Mouse (Mus musculus): Measurements from ENCODE around the gene Ppp1r3f.

Gene Ppp1r3f

DNA sequence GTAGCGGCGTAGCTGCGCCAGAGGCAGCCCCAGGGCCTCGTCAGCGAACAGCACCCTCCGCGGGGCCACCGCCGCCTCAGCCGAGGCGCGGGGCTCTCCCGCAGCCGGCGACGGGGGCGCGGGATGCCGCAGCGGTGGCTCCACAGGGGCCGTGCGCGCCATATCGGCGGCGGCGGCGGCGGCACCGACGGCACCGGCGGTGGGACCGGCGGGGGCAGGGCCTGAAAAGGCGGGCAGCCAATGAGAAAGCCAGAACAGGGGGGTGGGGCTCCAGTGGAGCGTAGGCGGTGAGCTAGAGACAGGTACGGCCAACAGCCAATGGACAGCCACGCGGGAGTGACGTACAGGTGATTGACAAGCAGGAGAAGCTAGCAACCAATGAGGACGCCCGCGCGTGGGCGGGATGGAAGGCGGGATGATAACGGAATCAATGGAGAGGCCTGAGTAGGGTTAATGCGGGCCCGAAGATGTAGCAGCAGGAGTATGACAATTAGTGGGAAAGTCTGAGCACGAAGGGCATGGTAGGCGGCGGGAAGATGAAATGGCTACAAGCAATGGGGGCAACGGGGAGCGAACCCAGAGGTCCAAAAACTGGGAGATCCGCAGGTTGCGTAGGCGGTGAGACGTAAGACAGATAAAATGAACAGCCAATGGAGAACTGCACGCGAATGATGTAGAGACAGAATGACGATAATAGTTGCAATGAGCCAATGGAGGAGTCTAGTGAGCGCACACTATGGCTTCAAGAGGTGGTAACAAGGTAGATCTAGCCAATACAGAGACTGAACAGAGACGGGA is at the start of gene Ppp1r3f:
Gene Ppp1r3f (minus strand): TSS at position 197 of the 798 bp plus-strand sequence.
- DNase-seq (ENCODE audit: low read depth, low spot score), result peak; percentile 99

DNA sequence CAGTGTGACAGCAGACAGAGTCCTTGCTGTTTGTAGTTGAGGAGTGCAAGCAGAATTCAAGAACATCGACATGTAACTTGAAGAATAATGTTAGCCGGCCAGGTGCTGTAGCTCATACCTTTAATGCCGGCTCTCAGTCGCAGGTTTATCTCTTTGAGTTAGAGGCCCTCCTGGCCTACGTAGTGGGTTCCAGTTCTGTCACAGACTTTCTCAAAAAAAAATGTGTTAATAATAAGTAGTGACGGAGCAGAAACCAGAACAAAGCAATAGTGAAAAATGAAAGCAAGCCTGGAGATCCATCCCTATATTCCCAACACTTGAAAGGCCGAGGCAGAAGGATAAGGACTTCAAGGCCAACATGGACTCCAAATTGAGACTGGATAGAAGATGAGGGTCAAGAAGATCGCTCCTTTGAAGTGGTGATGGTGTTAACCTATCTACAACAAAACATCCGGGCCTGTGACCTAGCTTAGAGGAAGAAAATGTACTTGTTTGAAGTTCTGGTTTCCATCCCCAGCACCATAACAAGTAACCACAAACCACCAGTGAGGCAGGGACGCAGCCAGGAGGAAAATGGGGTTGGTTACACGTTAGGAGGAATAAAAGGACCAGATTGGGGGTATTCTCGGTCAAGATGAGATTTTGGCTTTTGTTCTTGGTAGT is 43.9 kb upstream of the Ppp1r3f start:
- no peak for DNase-seq (ENCODE audit: low read depth, low spot score)

DNA sequence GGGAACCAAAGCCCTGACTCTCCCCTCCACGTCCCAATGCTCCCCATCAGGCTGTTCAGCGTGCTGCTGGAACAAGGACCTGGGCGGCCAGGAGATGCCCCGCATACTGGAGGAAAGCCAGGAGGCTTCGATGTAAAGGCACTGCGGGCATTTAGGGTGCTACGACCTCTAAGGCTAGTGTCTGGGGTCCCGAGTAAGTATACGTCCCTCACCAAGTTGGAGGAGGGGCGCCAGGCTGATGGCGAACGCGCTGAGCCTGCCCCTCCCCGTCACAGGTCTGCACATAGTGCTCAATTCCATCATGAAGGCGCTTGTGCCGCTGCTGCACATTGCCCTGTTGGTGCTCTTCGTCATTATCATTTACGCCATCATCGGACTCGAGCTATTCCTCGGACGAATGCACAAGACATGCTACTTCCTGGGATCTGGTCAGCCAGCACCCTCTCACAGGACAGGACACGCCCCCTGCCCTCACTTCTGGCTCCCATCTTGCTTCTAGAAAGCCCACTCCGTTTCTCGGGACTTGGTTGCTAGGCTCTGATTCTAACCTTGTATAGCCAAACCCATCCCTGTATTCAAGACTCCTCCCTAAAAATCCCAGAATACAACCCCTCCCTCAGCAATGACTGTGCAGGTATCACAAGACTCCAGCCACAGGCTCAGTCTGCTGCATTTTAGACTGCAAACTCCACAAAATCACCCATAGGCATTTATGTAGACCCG is 36.6 kb upstream of the Ppp1r3f start:
- peak; percentile 60 for DNase-seq (ENCODE audit: low read depth, low spot score)

DNA sequence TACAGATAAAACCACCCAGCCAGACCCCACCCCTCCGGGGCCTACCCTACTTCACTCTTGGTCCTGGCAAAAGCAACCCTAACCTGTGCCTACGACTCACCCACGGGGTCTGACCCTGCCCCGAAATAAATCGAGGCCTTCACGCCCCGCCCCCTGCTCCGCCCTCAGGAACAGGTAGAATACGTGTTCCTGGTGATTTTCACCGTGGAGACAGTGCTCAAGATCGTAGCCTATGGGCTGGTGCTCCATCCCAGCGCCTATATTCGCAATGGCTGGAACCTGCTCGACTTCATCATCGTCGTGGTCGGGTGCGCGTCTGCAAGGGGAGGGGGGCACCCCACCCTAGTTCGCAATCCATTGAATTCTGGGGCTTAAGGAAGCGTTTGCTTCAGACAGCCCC is 36.0 kb upstream of the Ppp1r3f start:
- DNase-seq (ENCODE audit: low read depth, low spot score), result peak; percentile 30

DNA sequence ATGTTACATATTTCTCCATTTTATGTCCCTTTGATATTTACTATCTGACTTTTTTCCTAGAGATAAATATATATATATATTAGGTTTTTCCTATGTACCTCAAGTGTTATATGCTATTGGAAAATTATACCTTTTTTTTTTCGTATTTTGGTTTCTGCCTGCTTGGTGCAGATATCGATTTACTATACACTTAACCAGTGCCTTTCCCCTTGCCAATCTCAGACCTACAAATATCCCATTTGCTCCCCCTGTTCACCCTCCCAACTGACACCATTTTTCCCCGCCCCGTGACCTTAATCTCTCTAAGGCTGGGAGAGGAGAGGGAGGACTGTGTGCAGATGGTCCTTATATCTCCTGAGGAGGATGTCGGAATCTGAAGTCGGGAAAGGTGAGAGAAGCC is 32.7 kb upstream of the Ppp1r3f start, which contains the start of gene Cacna1f:
Gene Cacna1f (plus strand): TSS at position 301 of the 400 bp plus-strand sequence.
- DNase-seq (ENCODE audit: low read depth, low spot score), result no peak

DNA sequence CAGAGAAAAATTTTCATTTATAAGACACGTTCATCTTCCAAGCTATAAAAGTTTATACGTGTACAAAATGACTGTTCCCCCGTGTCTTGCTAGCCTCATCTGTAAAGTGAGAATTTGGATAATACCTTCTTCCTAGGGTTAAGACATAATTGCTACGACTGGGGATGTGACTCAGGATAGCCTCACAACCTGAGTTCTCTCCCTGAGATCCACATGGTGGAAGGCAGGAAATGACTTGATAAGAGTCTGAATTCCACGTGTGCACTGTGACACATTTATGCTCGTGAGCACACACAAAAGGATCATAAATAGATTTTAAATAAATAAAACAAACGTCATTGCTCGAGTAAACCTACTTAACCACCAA is 31.5 kb upstream of the Ppp1r3f start:
- DNase-seq (ENCODE audit: low read depth, low spot score), result peak; percentile 12

DNA sequence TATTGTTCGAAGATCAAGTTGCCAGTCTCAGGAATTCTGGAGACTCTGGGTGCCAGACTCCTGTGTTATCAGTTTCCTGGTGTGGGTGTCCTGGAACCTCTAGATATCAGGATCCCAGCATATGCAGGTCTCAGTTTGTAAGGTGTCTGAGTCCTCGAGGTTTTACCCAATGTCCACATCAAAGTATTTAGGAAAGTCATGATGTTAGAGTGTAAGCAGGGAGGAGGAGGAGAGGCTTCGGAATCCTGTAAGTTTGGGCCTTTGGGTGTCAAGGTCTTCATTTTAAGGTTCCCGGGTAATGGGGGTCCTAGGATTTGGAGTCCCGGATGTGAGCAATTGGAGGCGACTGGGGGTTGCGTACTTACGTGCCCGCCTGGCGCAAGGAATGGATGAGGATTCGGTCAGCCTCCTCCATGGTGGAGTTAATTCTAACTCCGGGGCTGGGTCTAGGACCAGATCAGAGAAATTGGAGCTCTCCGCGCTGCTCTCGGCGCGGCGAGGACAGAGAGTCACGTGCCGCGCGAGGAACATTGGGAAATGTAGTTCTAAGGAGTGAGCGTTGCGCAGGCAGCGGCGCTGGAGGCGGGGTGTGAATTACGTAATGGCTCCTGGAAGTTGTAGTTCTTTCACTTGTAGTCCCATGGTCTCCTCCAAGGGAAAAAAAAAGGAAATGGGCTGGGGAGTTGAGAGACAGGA is 30.9 kb upstream of the Ppp1r3f start, which contains the start of gene Ccdc22:
Gene Ccdc22 (minus strand): TSS at position 639 of the 696 bp plus-strand sequence.
- DNase-seq (ENCODE audit: low read depth, low spot score), result peak; percentile 95

DNA sequence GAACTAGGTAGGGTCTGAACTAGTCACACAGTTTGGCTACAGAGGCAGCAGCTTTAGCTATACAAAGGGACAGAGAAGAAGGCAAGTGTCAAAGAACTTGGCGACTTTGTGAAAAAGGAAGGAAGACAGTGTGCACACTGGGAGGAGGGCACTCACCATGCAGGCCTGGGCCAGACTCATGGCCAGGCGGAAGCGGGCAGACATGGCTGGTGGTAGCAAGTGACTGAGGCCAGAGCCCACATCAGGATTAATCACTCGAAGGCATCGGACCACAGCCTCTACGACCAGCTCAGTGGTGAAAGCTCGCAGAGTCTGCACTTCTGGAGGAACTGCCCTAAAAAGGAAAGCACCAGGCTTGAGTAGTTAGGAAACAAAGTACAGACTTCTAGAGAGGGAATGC is 29.9 kb upstream of the Ppp1r3f start:
- DNase-seq (ENCODE audit: low read depth, low spot score), result no peak

DNA sequence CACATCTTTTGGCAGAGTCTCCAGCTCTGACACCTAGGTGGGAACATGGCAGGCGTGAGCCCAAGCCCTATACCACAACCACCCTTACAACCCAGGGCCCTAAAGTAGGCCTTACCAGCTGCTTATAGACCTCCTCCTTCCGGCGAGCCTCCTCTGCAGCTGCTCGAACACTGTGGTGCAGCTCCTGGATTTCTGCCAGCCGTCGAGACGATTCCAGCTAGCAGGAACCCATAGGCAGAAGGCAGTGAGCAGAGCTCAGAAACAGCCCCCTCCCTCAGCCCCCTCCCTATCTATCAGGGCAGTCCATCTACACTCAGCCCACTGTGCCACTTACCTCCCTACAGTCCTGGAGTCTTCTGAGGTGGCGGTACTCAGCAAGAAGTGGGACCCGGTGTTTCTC is 21.3 kb upstream of the Ppp1r3f start:
- peak; percentile 25 for DNase-seq (ENCODE audit: low read depth, low spot score)

DNA sequence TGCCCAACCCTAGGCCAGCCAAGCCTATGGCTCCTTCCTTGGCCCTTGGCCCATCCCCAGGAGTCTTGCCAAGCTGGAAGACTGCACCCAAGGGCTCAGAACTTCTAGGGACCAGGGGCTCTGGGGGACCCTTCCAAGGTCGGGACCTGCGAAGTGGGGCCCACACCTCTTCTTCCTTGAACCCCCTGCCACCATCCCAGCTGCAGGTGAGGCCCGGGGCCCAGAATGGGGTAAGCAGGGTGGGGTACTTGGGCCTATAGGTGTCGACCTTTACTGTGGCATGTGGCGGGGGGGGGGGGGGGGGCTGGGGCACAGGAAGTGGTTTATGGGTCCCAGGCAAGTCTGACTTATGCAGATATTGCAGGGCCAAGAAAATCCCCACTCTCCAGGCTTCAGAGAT is 12.3 kb upstream of the Ppp1r3f start:
- DNase-seq (ENCODE audit: low read depth, low spot score), result no peak

DNA sequence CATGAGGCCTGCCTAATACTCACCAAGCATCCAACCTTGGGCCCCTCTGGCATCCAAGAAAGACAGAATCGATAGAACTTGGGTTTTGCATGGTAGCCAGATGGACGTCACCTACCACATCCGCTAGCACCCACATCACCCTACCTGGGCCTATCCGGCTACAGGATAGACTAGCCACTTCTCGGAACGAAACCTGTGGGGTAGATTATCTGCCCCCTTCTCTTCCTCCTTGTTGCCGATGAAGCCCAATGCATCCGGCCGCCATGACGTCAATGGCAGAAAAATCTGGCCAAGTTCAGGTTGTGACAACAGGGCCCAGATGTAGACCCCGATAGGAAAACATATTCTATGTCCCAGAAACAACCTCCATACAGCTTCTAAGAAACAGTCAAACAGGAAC is 9.8 kb upstream of the Ppp1r3f start:
- no peak for DNase-seq (ENCODE audit: low read depth, low spot score)

DNA sequence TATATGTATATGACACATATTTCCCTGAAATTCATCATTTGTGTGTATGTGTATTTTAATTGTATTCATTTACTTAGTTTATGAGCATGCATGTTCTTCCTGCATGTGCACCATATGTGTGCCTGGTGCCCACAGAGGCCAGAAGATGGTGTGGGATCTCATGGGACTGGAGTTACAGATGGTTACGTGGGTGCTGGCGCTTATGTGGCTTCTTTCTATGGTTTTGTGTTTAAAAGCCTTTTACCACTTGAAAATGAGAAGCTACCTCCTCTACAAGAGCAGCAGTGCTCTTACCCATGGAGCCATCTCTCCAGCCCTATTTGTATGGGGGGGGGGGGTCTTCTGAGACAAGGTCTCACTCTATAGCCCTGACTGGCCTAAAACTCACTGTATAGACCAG is 7.1 kb upstream of the Ppp1r3f start:
- DNase-seq (ENCODE audit: low read depth, low spot score), result peak; percentile 47

DNA sequence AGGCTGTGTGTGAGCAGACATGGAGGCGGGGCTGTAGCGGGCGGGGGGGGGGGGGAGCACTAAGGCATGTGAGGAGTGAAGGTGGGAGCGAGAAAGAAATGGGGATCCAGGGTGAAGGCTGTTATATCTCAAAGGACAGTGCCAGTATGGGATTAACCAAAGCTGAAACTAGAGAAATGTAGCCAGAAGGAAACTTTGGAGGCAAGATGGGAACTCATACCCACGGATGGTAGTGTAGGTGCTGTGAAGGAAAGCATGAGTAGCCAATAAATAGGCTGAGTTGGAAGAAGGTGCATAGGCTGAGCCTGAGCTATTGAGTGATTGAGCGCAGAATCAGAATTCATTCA is 775 bp upstream of the Ppp1r3f start:
- DNase-seq (ENCODE audit: low read depth, low spot score), result no peak

DNA sequence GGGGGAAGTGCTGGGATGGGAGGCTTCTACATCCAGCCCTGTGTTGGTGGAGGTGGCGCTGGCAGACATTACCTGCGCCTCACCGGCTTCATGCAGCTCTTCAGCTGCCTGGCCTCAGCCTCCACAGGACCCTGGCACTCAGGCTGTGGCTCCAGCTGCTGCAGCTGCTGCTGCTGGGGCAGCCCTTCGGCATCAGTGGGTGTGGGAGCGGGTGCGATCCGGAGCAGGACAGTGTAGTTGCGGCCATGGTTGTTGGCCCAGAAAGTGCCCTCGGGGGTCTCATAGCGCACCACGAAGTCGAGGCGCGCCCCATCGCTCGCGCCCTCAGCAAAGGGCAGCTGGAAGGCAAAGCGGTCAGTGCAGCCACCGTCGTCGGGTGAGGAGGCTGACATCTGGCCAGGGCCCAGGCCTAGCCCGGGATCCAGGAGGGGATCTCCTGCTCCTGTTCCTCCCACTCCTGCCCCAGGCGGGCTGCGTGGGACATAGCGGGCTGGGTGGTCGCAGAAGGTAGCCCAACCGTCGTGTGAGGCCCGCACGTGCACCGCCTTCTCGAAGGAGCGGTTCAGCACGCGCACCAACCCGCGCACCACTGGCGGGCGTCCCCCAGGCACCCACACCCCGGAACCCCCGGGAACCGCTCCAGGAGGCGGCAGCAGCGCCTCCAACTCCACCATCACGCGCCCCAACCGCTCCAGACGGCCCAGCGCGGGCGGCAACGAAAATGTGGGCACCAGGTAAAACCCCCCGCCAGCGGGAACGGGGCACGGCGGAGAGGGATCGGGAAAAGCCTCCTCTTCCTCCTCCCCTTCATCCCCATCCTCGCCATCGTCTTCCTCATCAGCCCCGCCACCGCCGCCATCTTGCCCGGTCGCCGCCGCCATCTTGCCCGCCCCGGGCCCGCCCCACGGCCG is 652 bp downstream of the Ppp1r3f start, which contains the start of gene Foxp3:
Gene Foxp3 (plus strand): TSS at position 469 of the 911 bp plus-strand sequence.
- DNase-seq (ENCODE audit: low read depth, low spot score), result no peak

DNA sequence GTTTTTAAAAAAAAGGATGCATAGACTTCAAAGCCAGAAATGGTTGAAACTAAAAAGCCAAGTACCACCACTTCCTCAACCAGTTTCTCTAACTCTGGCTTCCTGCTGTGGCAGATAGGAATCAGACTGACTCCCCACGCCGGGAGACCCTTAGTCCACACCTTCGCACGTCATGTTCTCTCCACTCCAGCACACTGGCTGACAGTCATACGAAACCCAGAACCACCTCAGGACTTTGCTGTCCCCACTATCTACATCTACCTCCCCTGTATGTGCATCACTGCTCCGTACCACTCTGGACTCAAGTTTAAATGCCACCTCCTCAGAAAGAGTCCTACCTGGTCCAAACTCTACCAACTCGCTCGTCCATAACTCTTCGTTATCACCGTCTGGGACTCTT is 1.6 kb downstream of the Ppp1r3f start:
- DNase-seq (ENCODE audit: low read depth, low spot score), result no peak

DNA sequence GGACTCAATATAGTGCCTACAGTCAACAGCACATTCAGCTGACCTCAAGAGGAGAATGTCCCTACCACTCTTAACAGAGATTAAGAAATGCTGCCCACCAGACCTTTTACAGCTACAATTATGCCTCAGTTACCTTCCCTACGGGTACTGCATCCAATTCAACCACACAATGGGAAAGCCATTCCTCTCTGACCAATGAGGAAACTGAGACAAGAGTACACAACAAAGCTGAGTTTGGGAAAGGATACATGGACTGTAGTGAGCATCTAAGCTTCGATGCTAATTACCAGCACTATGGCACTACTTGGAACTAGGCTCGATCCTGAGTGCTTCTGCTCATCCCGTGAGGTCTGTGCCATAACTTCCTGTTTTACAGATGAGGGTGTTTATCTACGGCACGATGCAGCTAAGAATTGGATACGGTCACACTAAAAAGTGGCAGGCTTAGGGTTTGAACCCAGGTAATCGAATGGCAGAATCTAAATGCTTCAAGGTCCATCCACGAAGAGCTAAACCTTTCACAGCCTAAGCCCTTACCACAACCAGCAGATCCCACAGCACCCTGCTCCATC is 2.4 kb downstream of the Ppp1r3f start:
- DNase-seq (ENCODE audit: low read depth, low spot score), result no peak

DNA sequence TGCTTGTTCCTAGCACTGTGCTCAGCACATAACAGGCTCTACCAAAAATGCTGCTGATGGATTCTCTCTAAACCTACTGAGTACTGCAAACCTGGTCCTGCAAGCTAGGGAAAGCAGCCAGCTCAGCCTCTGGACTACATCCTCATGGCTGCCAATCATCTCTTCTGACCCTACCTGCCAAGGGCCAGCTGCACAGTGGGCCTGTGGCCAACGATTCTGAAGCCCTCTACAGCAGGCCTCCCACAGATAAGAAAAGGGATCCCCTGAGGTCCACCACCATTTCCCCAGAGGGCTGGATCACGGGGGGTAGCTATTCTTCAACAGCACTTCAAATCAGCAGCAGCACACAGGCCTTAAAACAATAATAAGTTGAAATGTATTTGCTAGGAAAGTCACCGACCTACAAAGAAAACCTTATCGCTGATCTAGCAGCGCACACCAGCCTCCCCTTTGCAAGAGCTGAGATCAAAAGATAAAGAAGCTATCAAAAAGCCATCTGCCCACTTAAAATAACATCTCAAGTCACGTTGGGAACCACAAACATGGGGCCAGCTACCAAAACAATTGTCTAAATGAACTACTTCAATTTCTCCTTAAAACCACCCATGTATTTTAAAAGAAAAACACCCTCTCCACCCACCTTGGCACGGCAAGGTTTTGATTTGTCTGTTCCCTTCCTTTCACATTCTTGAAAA is 3.5 kb downstream of the Ppp1r3f start:
- no peak for DNase-seq (ENCODE audit: low read depth, low spot score)

DNA sequence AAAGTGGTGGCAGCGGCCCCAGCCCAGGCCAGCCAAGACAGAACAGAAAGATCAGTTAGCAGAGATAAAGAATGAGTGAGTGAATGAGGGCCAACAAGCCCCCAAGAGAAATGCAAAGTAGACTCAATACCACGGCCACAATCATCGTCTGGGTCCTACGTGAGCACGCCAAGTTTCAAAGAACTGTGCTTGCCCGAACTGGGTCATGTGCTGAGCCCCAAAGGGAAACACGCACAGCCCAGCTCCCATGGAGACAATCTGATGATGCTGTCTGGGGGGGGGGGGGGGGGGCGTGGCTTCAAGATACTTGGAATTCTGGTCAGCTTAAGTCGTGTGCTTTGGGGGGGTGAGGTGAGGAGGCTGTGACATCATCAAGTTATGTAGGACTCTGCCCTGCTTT is 6.6 kb downstream of the Ppp1r3f start:
- no peak for DNase-seq (ENCODE audit: low read depth, low spot score)

DNA sequence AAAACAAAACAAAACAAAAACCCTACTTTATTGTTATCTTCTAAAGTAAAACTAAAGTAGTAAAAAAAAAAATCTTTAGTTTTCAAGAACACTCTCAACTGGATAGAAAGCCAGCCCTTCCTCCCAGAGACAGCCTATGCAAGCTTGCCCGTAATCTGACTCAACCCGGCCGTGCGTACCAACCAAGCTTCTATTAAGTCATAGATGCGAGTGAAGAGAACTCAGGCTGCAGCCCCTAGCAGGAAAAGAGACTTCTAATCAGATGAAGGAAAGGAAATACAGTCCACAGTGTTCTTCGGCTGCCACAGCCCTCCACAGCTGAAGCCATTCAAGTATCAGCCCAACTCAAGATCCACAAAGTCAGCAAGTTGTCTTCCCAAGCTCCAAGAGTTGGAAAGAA is 7.7 kb downstream of the Ppp1r3f start:
- DNase-seq (ENCODE audit: low read depth, low spot score), result no peak

DNA sequence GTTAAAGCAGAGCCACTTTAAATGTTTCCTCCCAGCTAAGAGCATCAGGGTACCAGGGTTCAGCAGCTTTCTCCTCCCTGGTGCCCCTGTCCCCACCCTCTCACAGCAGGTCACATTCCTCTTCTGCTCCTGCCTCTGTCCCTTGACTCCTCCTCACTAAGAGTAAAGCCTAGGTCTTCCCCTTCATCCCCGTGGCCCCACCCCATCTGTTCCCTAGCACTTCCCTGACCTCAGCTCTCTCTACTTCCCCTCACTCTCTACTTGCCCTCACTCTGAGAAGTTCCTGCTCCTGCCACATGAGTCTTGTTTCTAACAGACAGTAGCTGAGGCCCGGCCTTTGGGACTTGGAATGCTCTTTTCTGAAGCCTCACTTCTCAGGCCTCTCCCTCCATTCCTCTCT is 11.0 kb downstream of the Ppp1r3f start:
- DNase-seq (ENCODE audit: low read depth, low spot score), result no peak

Measured in brain, adult 2 months (tissue).